Mouse (Mus musculus) kidney, postnatal 14 days (tissue): ENCODE measurements at regions not wholly inside any gene's neighbourhood (a gene's known extent, or its start where the extent isn't known, plus 50 kb on each side); places are given as distances from the start of the nearest gene placed in this dataset.

Experiments
- DNase-seq: peaks from one replicate; pipeline ENCODE4 v3.0.0; 2022; ENCODE audit warnings: mixed read lengths

DNA sequence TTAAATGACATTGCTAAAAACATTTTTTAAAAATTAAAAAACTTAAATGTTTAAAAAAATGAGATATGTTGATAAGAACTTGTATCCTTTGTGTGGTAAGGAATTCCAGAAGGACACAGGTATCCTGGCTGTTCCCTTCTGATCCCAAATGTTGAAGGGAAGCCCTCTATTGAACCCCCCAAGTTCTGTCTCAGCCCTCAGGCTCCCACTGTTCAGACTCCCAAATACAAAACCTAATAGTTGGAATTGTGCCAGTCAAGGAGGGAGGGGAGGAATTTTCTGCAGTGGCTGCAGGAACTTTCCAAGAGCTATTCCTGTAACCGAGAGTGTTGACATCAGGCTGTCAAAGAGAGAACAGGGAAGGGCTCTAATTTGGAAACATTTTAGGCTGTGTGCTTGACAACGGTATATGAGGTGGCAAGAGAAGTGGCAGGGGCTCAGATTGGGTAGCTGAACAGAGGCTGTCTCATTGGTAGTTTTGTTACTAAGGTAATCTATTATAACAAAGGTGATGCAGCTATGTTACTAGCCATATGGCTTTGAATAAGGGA, 843.8 kb upstream of the A1bg start:
- no peak for DNase-seq

DNA sequence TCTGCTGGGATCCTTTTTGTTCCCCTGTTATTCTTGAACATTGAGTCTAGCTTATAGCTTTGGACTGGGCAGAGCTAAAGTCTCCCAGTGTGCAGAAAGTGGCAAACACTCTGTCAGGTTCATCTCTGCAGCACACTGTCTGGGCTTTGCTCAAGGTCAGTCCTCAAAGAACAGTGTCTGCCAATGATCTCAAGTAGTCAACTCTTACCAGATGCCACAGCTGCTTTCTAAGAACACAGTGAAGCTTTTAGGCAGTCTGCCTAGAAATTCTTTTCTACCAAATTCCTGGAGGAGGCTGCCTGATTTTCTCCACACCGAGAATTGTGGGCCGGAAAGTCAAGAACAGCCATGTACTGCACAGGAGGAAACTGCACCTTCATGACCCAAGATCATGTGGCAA, 831.0 kb upstream of the A1bg start:
- no peak for DNase-seq

DNA sequence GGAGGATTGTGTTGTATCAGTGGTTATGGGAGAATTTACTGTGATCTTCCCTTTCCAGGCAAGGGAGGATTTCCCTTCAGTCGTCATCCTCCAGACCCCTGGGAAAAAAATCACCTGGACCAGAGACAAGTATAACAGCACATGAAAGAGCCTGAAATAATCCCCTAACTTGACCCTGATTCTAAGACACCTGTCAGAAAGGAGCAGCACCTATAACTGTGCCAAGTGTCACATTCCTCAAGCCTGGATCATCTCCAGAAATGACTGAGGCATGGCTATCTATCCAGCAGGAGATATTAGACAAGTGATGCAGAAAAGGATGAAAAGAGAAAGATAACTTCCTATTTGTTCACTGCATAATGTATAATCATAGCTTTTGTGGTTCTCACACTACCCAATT, 800.9 kb upstream of the A1bg start:
- no peak for DNase-seq

DNA sequence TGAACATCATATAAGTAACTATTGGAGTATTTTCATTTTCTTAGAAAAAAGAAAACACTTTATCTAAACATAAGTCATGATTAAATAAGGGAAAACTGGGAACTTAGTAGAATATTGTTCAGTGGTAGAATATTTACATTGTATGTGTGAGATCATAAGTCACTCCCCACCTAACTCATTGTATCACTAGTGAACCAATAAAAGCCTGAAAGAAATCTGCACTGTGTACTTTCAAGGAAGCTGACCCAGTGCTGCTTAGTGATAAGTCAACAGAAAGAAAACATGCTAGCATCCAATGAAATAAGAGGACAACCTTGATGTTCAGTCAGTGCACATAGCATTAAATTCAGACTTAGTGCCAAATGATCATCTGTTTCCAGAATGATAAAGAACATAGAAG, 795.7 kb upstream of the A1bg start:
- DNase-seq: no peak

DNA sequence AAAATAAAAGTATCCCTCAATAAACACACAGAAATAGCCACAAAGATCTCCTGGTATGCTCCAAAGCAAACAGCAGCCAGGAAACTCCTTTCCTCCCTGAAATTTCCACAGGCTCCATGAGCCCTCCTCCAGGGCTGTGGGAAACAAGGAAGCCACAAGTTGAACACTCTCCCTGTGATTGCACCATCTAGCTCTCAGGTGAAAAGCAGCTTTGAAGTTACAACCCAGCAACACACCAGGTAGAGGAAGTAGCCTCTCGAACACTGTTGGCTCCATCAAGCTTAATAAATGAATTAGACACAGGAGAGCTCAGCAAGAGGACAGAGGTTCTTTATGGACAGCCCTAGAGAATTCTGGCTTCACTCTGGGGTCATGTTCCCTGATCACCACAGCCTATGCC, 794.4 kb upstream of the A1bg start:
- no peak for DNase-seq

DNA sequence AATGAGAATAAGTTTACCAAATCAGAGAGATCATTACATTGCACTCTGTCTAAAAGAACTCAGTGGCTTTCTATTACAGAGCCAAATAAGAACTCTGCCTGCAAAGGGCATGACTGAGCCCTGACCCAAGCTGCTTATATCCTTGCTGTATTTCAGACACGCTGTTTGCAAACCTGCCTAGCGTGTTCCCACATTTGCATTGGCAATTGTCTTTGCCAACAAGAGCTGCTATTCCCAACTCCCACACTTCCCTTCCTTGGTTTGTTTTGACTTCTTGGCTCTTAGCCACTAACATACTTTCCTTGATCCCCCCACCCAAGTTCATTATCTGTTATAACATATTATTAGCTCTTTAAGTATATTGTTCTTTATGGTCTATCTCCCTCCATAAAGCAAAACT, 791.1 kb upstream of the A1bg start:
- no peak for DNase-seq

DNA sequence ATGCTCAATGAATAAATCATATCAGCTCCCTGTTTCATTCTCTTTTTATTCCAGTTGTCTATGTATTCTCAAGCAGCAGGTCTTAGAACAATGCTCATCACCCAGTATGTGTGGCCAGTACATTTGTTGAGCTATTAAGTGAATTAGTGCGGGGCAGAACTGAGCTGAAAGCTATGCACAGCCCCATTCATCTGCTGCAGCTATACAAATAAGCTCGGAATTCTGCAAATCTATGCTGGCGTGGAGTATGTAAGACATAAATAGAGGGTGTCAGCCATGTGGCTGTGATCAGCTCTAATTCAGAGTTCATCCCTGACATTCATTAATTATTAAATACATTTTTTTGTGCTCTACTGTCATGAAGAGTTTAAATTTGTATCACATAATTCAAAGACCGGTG, 786.1 kb upstream of the A1bg start:
- DNase-seq: no peak

DNA sequence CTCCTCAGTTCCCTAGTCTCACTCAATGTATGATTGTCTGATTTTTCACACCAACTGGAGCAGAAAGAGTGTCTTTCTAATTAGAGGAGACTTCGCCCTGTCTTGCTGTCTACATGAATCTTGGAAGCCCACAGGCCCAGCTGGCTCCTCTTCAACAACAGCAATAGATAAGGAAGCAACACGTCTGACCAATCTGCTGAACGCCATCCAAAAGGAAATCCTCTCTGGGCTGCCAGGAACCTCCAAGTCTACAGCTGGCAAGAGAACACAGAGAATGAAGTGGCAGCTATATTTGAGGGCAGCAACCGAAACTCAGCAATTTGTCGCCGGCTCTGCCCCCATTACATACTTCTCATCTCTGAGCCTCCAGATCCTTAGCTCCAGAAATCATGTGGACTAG, 785.1 kb upstream of the A1bg start:
- peak; percentile 72 for DNase-seq

DNA sequence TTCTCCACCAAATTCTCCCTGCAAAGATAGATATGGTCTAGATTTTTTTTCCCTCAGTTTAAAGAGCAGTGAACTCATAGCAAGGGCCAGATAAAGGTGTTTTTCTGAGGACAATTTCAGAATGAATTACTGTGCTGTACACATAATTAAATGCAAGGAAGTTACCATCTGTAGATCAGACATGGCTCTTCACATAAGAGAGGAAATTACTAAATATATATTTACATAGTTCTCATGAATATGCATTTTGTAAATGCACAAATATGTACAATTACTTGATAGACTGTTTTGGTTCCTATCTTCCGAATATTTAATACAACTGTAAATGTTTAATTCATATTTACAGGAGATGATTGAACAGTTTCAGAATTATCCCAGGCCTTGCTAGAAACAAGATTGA, 769.9 kb upstream of the A1bg start:
- DNase-seq: no peak

DNA sequence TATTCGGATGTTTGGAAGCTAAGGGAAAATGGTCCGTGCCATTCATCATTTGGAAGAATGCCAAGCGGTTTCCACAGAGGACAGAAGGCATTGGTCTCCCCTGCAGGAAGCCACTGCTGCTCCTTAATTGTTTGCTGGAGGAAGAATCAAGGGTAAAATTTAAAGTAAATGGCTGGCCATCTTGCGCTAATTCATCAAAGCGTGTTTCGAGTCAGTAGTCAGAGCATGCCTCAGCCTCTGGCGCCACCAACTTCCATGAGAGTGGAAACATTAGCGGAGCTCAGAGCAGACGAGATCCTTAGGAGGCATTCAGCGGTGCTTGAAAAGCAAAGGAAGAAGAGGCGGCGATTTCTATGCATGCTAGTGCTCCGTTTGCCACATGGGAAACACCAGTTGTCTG, 767.6 kb upstream of the A1bg start:
- DNase-seq: no peak

DNA sequence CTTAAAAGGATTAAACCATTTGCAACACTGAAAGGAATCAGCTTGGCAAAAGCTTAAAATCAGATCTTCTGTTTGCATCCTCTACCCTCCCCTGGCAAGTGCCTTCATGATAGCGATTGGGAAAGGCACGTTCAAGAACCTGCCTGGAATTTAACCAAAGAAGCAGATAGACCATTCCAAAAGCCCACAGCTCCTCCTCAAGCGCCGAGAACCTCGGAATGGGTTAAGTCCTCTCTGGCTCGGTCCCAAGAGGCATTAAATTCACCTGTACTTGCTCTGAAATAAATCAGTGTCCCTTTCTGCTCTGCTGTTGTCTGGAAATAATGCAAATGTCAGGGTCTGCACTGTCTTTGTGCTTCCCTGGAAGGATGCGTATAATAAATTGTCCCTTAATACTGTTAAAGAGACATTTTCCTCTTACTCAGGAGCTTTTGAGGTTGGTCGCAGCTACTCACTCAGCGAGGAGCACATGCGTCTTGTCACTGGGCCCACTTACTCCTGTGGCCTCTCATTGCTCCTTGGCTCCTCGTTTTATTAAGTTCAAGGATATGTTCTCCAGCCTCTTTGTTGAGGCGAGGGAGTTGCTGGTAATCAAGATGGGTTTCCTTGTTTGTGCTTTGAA, 767.1 kb upstream of the A1bg start:
- DNase-seq: no peak

DNA sequence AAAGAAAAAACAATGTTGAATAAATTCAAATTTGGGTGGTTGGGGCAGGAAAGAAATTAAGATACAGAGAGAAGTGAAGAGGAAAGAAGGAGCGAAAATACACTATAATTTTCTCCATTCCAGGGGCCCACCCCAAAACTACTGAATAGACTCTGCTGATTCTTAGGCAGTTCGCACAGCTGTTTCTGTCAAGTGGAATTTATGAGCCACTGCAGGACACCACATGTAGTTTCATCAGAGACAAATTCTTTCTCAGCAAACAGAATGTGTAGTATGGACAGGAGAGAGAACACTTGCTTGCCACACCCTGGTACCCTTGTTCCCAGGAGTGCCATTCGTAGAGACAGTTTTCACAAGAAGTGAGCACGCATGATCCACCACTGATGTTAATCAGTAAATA, 760.2 kb upstream of the A1bg start:
- DNase-seq: no peak

DNA sequence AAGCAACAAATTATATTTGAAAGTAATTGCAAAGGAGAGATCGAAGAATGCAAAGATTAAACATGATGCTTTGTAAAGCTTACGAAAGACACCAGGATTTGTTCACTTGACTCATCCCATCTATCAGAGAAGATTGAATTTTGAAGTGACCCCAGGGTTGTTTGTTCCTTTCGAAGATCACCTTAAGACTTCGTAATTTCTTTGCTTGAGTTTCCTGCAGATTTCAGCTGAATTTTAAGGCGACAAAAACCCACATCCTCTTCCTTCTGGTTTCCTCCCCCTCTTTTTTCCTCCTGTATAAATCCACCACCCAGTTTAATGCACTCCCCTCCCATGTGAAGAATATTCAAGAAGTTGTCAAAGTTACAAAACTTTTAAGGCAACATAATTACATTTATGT, 747.7 kb upstream of the A1bg start:
- DNase-seq: no peak

DNA sequence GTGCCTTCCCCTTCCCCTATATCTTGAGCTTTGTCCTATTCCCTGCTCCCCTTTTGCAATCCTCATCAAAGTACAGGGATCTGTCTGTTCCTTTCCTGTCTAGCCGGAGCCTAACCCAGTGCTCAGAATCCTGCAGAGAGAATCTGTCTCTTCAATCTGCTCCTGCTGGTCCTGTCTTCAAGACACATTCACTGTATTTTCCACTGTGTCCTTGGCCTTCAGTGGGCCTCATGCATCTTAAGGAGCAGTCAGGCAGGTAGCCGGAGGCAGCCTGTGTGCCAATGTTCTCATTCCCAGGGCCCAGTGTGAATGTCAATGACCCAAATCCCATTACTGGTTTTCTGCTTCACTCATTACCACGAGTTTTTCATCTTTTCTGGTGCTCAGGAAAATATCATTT, 737.8 kb upstream of the A1bg start:
- peak; percentile 14 for DNase-seq

DNA sequence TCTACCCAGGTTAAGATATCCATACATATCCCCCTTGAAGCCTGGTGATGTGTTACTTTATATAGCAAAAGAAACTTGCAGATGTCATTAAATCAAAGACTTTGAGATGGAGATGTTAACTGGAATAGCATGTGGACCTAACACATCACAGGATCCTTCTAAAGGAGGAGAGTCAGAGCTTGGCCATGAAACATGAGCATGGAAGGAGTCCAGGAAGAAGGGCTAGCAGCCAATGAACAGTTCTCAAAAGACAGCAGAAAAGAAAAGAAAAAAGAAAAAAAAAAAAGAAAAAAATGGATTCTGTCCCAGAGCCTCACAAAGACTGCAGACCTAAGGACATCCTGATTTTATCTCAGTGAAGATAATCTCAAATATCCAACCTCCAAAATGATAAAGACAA, 734.1 kb upstream of the A1bg start:
- no peak for DNase-seq

DNA sequence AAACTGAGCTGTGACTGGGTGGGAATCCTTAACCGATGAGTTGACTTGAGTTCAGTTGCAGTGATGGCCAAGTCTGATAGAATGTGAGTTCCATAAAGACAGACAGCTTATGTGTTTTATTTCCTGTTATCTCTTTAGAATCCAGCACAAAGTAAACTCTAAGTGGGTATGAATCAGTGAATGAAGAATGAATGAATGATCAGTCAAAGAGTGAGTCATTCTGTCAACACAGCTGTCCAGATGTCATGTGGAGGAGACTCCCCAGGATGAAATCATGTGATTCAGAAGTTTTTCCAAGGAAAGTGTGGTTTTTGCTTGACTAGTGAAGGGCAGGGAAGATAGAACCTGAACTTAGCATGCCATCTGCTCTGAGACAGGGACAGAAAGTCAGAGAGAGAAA, 732.0 kb upstream of the A1bg start:
- DNase-seq: no peak

DNA sequence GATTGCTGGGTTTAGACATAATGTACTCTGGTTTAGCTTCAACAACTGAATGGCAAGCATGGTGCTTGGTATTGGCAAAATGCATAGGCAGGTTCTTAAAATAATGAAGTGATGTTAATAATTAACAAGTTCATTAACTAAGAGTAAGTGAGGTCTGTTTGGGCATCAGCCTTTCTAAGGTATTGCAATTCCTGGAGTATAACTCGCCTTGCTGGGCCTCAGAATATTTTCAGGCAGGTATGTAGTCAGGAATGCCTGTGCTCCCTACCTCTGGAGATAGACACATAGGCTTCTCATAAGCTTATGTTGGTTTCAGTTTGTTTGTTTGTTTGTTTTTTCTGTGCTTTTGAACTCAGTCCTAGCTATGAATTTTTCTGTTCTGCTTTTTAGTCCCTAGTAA, 731.0 kb upstream of the A1bg start:
- DNase-seq: peak; percentile 13

DNA sequence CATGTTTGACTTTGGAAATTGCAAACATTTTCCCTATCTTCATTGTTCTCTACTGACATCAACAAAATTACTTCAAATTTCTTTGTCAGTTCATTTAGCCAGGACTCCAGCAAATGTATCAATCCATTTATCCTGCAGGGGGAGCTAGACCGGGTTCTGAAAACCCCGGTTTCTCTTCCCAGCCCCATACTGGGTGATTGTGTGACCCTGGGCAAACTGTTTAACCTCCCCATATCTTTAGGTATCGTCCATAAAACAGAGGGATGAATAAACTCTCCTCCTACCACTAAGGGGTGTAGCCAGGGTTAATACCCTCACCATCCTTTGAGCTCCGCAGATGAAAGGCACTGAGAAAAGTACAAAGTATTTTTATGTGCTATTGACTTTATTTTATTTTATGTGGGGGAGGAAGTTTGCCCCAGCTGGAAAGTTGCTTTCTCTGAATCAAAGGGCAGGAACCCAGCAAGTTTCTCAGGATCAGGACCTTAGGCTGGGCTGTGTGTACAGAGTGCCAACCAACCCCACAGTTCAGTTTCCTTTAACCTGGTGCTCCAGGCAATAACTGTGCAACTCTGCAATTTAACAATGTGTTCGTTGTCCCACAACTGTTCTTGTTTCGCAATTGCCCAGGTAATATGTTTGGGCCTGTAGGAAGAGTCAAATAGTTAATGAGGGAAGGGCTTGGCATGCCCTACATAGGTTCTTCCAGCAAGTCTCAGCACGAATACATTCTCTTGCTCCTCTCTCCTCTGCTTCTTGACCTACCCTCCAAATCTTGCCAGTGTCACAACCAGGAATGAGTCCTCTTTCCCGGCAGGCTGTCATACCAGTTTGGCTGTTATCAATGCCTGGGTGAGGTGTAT, 696.1 kb upstream of the A1bg start:
- no peak for DNase-seq

DNA sequence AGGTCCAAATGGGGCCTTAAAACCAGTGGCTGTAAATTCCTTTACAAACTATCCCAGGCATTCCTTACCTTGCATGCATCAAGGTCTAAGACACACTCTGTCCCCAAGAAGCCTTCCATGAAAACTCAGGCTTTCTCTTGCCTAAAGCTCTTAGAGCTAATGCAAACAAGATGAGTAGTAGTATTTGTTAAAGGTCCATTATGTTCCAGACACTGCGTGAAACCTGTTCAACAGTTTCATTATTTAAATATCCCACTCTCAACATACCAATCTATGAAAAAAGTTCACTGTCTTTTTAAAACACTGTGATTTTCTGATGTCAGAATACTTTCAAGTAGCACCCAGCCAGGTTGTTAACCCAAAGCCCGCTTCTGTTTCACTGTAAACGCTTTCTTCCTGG, 687.9 kb upstream of the A1bg start:
- DNase-seq: no peak

DNA sequence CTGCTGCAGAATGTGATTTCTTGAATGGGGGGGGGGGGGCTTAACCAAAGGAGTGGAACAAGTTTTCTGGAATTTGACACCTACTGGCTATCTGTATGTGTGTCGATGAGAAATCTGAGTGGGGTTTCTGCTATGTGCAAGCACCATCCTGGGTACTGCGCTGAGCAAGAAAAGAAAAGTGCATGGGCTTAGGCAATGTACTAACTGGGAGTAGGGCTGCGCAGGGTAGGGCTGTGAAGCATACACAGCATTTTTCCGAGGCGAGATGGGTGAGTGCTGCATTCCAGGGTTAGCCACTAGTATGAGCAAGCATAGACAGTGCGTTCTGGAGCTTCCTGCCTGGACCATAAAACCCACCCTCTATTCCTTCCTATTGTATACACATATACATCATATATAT, 686.8 kb upstream of the A1bg start:
- DNase-seq: peak; percentile 3

DNA sequence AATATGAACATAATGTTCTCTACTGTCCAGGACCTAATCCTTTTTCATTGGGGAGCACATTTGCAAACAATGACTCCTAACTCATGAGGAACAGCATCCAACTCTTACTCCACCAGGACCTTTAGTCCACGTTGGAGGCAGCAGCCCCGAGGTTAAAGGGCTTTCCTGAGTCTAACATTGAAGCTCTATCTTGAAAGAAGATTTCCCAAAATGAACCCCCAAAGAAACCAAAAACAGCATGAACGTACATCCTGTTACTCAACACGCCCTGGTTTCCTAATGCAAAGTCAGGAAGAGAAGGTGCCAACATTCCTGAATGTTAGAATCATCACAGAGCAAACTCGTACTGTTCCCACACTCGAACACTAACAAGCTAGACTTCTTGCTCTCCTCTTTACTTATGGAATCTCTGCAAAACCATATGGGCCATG, 685.5 kb upstream of the A1bg start:
- peak; percentile 2 for DNase-seq

DNA sequence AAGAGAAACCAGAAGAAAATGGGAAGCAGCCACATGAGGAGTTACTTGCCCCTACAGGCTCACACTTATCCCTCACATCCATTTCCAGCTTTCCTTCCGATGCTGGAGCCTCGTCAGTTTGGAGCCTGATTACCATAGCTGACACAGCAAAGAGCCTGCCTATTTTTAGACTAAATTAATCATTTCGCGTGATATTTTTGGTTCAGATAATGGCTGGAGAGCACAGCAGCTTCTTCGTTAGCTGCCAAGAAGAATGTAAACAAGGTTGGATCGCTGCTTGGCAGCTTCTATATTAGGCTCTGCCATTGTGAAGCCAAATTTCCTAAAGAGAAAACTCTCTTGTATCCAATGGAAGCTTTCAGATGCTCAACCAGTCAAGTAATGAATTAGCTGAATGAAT, 676.9 kb upstream of the A1bg start:
- DNase-seq: no peak

DNA sequence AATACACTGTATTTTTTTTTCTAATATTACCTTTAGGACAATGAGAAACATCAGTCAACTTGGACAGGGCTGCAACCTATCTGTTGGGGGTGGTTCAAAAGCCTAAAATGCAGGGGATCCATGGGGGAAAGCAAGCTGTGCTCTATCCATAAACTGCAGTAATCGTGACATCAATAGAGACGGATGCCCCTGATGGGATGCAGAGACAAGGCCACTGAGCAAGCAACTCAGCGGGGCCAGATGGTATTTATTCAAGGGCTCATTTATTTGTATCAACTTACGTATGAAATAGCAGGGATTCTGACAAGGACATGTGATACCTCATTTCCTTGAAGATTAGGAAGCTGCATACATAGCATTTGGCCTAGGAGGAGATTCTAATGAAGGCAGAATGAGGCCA, 673.5 kb upstream of the A1bg start:
- DNase-seq: no peak

DNA sequence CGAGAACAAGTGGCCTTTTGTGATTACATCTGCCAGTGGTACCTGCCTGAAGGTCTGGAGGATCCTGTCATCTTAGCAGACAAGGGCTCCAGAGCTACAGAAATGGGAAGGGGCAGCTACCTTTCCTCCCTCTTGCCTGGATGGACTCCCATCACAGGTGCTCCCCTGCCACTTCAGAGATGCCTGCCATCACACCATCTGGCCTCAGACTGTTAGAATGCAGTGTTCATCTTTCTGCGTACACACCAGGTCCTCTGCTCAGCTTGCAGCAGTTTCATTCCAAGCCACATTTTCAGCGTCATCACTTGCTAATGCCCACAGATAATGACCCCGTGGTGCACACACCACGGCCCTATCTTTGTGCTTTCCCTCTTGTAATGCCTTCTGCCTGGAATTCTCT, 666.1 kb upstream of the A1bg start:
- no peak for DNase-seq

DNA sequence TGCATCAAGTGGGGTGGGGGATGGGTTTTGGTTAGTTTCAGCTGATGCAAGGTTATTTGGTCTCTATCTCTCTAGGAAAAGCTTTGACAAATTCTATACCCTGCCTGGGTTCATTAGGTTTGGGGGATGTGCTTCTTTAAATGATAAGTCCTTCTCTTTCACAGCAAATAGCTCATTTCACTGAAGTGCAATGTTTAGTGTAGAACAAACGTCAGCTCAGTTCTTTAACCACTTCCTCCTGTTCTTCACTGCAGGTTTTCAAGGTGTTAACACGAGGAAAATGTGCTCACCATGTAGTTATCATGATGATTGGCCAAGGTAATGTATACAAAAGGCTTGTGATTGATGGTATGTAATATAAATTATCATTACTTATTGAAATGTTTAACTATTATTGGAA, 659.5 kb upstream of the A1bg start:
- peak; percentile 7 for DNase-seq
